Mouse (Mus musculus) megakaryocyte, embryonic 14.5 days (primary cell): ENCODE data around the gene Rsph4a.

Experiments used
- FLI1 ChIP-seq: IDR thresholded peaks from 2 replicates; pipeline ENCODE4 v1.6.1; 2012; ENCODE audit warnings: low read length, inconsistent platforms, mixed read lengths
- GATA1 ChIP-seq: IDR thresholded peaks from 3 replicates; pipeline ENCODE4 v1.6.1; 2012; ENCODE audit warnings: mixed read lengths, low read length, inconsistent platforms, borderline replicate concordance

GRCm38 (mm10) chr10:33940702-33941101, 35.8 kb downstream of the Rsph4a start:
- TF ChIP-seq GATA1 (no peak), FLI1 (no peak)
